Comparison of ENCODE assay signal across 7 mouse cellular contexts in genomic region chr2:3473891-3474290, GRCm38 (mm10). TPM values are rescaled to one million over a fixed set of nuclear protein-coding genes. Genes with fewer than 3 reads are reported as not detected.
DNase-seq lines count a peak whose midpoint lies in the region; ATAC-seq and TF ChIP-seq lines count a peak whose summit lies in the region.

No protein-coding gene starts in this region.

- no peaks in the 10 kb centered on the region for H3K9me3 ChIP-seq in lung, embryonic 15.5 days
- H3K9me3 ChIP-seq in embryonic facial prominence, embryonic 12.5 days, result no peaks in the 10 kb centered on the region
- H3K9me3 ChIP-seq in intestine, postnatal 0 days (ENCODE audit: control insufficient read depth), result no peaks in the 10 kb centered on the region

- H3K4me1 ChIP-seq in lung, embryonic 15.5 days, result peaks cover 13% of the 10 kb centered on the region
- peaks cover 10% of the 10 kb centered on the region for H3K4me1 ChIP-seq in embryonic facial prominence, embryonic 12.5 days
- H3K4me1 ChIP-seq in intestine, postnatal 0 days (replicated peaks; ENCODE audit: control insufficient read depth, insufficient read depth, low read length), result 0 out of 2 replicates have a peak, but pooled peaks cover 4% of the 10 kb centered on the region
- H3K4me1 ChIP-seq in small intestine, adult 2 months (ENCODE audit: control insufficient read depth, insufficient read depth, insufficient read length, low read length), result no peaks in the 10 kb centered on the region; the same call in 1 of the 2 replicates

- ATAC-seq in lung, embryonic 15.5 days (ENCODE audit: borderline replicate concordance, extremely low read depth, low FRiP score, low TSS enrichment), result no peak
- no peak for ATAC-seq in embryonic facial prominence, embryonic 12.5 days (ENCODE audit: insufficient number of reproducible peaks, insufficient read depth, low FRiP score, low TSS enrichment)
- ATAC-seq in intestine, postnatal 0 days, result no peak
- no peak for ATAC-seq in activated CD4-positive, CD25-positive, alpha-beta regulatory T cell, adult 4 months

- 0 out of 2 replicates have a peak, but pooled peaks cover 3% of the 10 kb centered on the region for H3K36me3 ChIP-seq in lung, embryonic 15.5 days
- H3K36me3 ChIP-seq in embryonic facial prominence, embryonic 12.5 days, result peaks cover 4% of the 10 kb centered on the region; the same call in 1 of the 2 replicates
- H3K36me3 ChIP-seq in intestine, postnatal 0 days (ENCODE audit: control insufficient read depth, insufficient read depth), result no peaks in the 10 kb centered on the region
- H3K36me3 ChIP-seq in small intestine, adult 2 months (ENCODE audit: control insufficient read depth, insufficient read depth, low read length), result 0 out of 2 replicates have a peak, but pooled peaks cover 1% of the 10 kb centered on the region

- no peak for TF ChIP-seq CTCF in intestine, postnatal 0 days (IDR thresholded peaks at IDR 0.05; ENCODE audit: low read depth)
- no peak for TF ChIP-seq CTCF in small intestine, adult 2 months (IDR thresholded peaks at IDR 0.05; ENCODE audit: extremely low read depth, insufficient read length, insufficient replicate concordance, low read depth, low read length)

- no peak for TF ChIP-seq POLR2A in small intestine, adult 2 months (IDR thresholded peaks at IDR 0.05; ENCODE audit: low read depth, low read length)

- H3K4me3 ChIP-seq in lung, embryonic 15.5 days, result peak overlapping the region; percentile 94
- peak overlapping the region; percentile 90 for H3K4me3 ChIP-seq in embryonic facial prominence, embryonic 12.5 days
- peak overlapping the region; percentile 96 for H3K4me3 ChIP-seq in intestine, postnatal 0 days (ENCODE audit: low read depth, low read length)
- peak overlapping the region; percentile 86 for H3K4me3 ChIP-seq in small intestine, adult 2 months (ENCODE audit: low read depth, low read length)

- DNase-seq in lung, adult 18-20 months, result no peak
- no peak for DNase-seq in adipocyte (ENCODE audit: low spot score)

- peak overlapping the region; percentile 89 for H3K9ac ChIP-seq in lung, embryonic 15.5 days
- peak overlapping the region; percentile 82 for H3K9ac ChIP-seq in embryonic facial prominence, embryonic 12.5 days
- peak overlapping the region; percentile 71; the same call in 1 of the 2 replicates for H3K9ac ChIP-seq in intestine, postnatal 0 days (ENCODE audit: low read depth, low read length)

- WGBS in lung, embryonic 15.5 days, result 0% methylated on average over 12 of the region's 12 CpGs
- WGBS in embryonic facial prominence, embryonic 12.5 days, result 1% methylated on average over 12 of the region's 12 CpGs
- WGBS in intestine, postnatal 0 days, result under 1% methylated on average over 12 of the region's 12 CpGs
- WGBS in small intestine, adult 2 months, result 1% methylated on average over 12 of the region's 12 CpGs

- no peaks in the 10 kb centered on the region for H3K27me3 ChIP-seq in lung, embryonic 15.5 days
- H3K27me3 ChIP-seq in embryonic facial prominence, embryonic 12.5 days, result no peaks in the 10 kb centered on the region
- H3K27me3 ChIP-seq in intestine, postnatal 0 days (replicated peaks; ENCODE audit: control insufficient read depth, insufficient read depth, low read length), result no peaks in the 10 kb centered on the region
- H3K27me3 ChIP-seq in small intestine, adult 2 months (ENCODE audit: control insufficient read depth, insufficient read depth, low read length), result no peaks in the 10 kb centered on the region

- H3K4me2 ChIP-seq in lung, embryonic 15.5 days, result peak overlapping the region; percentile 76
- peak overlapping the region; percentile 68 for H3K4me2 ChIP-seq in embryonic facial prominence, embryonic 12.5 days (replicated peaks)
- peak overlapping the region; percentile 98 for H3K4me2 ChIP-seq in intestine, postnatal 0 days (replicated peaks; ENCODE audit: low read depth)

- peak overlapping the region; percentile 96 for H3K27ac ChIP-seq in lung, embryonic 15.5 days
- peak overlapping the region; percentile 95 for H3K27ac ChIP-seq in embryonic facial prominence, embryonic 12.5 days
- H3K27ac ChIP-seq in intestine, postnatal 0 days (ENCODE audit: low read depth, low read length), result no peak overlapping the region
- no peak overlapping the region for H3K27ac ChIP-seq in small intestine, adult 2 months (ENCODE audit: insufficient read depth, low read depth, low read length)

RNA-seq across cellular contexts. Expression of gene Suv39h2, which starts 0.9 kb away (rescaled TPM):
- 17.1 and 20.7 TPM in 2 replicates for polyA plus RNA-seq in lung, embryonic 15.5 days (2015; fragmentation: Nextera tagmentation; extraction: Ambion mirVana)
- polyA plus RNA-seq in embryonic facial prominence, embryonic 12.5 days (2016; fragmentation: Nextera tagmentation; extraction: Ambion mirVana), result 28.5 and 31.2 TPM in 2 replicates
- polyA plus RNA-seq in intestine, postnatal 0 days (2015; fragmentation: Nextera tagmentation; extraction: Ambion mirVana), result 2.8 and 3.1 TPM in 2 replicates
- 0.66 and 1.5 TPM in 2 replicates for polyA plus RNA-seq in small intestine, adult 2 months (2012; rRNA removed)
- 1 to 10 TPM in 1 of 2 experiments, under 1 TPM in 1; 0.69 to 1.5 TPM for polyA plus RNA-seq in activated CD4-positive, CD25-positive, alpha-beta regulatory T cell, adult 4 months (2017; shearing (Covaris generic))

RNA-seq across cellular contexts. Expression of gene Gm45902, which starts 38.7 kb away (rescaled TPM):
- 4.9 and 5.7 TPM in 2 replicates for polyA plus RNA-seq in lung, embryonic 15.5 days (2015; fragmentation: Nextera tagmentation; extraction: Ambion mirVana)
- 8.2 and 9.3 TPM in 2 replicates for polyA plus RNA-seq in embryonic facial prominence, embryonic 12.5 days (2016; fragmentation: Nextera tagmentation; extraction: Ambion mirVana)
- polyA plus RNA-seq in intestine, postnatal 0 days (2015; fragmentation: Nextera tagmentation; extraction: Ambion mirVana), result 0.85 and 0.97 TPM in 2 replicates
- polyA plus RNA-seq in small intestine, adult 2 months (2012; rRNA removed), result 0.30 and 0.72 TPM in 2 replicates
- polyA plus RNA-seq in activated CD4-positive, CD25-positive, alpha-beta regulatory T cell, adult 4 months (2017; shearing (Covaris generic)), result 1 to 10 TPM; 2.0 to 4.1 TPM

RNA-seq across cellular contexts. Expression of gene Hspa14, which starts 38.7 kb away (rescaled TPM):
- 119 and 120 TPM in 2 replicates for polyA plus RNA-seq in lung, embryonic 15.5 days (2015; fragmentation: Nextera tagmentation; extraction: Ambion mirVana)
- polyA plus RNA-seq in embryonic facial prominence, embryonic 12.5 days (2016; fragmentation: Nextera tagmentation; extraction: Ambion mirVana), result 104 and 105 TPM in 2 replicates
- 39.9 and 41.7 TPM in 2 replicates for polyA plus RNA-seq in intestine, postnatal 0 days (2015; fragmentation: Nextera tagmentation; extraction: Ambion mirVana)
- polyA plus RNA-seq in small intestine, adult 2 months (2012; rRNA removed), result 5.6 and 9.9 TPM in 2 replicates
- 10 to 100 TPM; 86.6 to 90.1 TPM for polyA plus RNA-seq in activated CD4-positive, CD25-positive, alpha-beta regulatory T cell, adult 4 months (2017; shearing (Covaris generic))

RNA-seq across cellular contexts. Expression of gene Cdnf, which starts 38.9 kb away (rescaled TPM):
- 0.12 and 0.14 TPM in 2 replicates for polyA plus RNA-seq in lung, embryonic 15.5 days (2015; fragmentation: Nextera tagmentation; extraction: Ambion mirVana)
- polyA plus RNA-seq in embryonic facial prominence, embryonic 12.5 days (2016; fragmentation: Nextera tagmentation; extraction: Ambion mirVana), result 0.05 and 0.11 TPM in 2 replicates
- polyA plus RNA-seq in intestine, postnatal 0 days (2015; fragmentation: Nextera tagmentation; extraction: Ambion mirVana), result 0.16 and 0.22 TPM in 2 replicates
- polyA plus RNA-seq in small intestine, adult 2 months (2012; rRNA removed), result 0.03 and 0.10 TPM in 2 replicates
- under 1 TPM; 0.25 to 0.44 TPM for polyA plus RNA-seq in activated CD4-positive, CD25-positive, alpha-beta regulatory T cell, adult 4 months (2017; shearing (Covaris generic))

RNA-seq across cellular contexts. Expression of gene Dclre1c, which starts 50.0 kb away (rescaled TPM):
- polyA plus RNA-seq in lung, embryonic 15.5 days (2015; fragmentation: Nextera tagmentation; extraction: Ambion mirVana), result 6.1 and 6.2 TPM in 2 replicates
- polyA plus RNA-seq in embryonic facial prominence, embryonic 12.5 days (2016; fragmentation: Nextera tagmentation; extraction: Ambion mirVana), result 7.1 and 7.6 TPM in 2 replicates
- 3.5 and 3.9 TPM in 2 replicates for polyA plus RNA-seq in intestine, postnatal 0 days (2015; fragmentation: Nextera tagmentation; extraction: Ambion mirVana)
- polyA plus RNA-seq in small intestine, adult 2 months (2012; rRNA removed), result 1.5 and 1.6 TPM in 2 replicates
- polyA plus RNA-seq in activated CD4-positive, CD25-positive, alpha-beta regulatory T cell, adult 4 months (2017; shearing (Covaris generic)), result 10 to 100 TPM; 15.8 to 18.1 TPM

Comparison
In these comparisons a context has a peak if more than half of its experiments do, and no peak if none do; other contexts are left out.
1. H3K27ac ChIP-seq: peak in lung, embryonic 15.5 days (single experiment) and embryonic facial prominence, embryonic 12.5 days (single experiment); none in intestine, postnatal 0 days (single experiment) and small intestine, adult 2 months (single experiment).
2. Peak in every context shown above with its lines, with median percentiles within 50 percentile points of each other: H3K4me2 ChIP-seq, H3K4me3 ChIP-seq and H3K9ac ChIP-seq.